Mouse (Mus musculus): ENCODE results near the gene Hoxc10.

Gene Hoxc10

GRCm38 (mm10) chr15:102945185-102946077, 21.2 kb upstream of the Hoxc10 start:
- DNase-seq (ENCODE audit: low spot score): no peak

- DNase-seq (ENCODE audit: low spot score): no peak
These were observed 19.3 kb upstream of the Hoxc10 start for GRCm38 (mm10) chr15:102947276-102947675.

GRCm38 (mm10) chr15:102948842-102949241, 17.8 kb upstream of the Hoxc10 start:
- DNase-seq (ENCODE audit: low spot score): no peak

DNA sequence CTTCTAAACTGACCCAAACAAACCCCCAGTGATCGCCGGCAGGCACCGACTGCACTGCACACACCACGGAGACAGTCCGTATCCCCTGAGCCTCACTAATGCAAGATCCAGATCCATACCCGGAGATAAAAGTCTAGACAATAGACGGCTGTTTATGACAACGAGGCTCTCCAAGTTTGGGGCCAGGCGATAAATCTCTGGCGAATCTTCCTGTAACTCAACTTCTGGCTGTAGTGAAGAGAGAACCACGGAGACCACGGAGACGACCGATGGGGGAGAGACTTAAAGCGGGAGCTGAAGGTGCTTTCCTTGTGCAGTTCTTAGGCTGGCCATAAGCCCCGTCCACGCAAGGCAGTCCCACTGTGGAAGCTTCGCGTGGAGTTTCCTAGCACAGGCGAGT, 16.9 kb upstream of the Hoxc10 start:
- no peak for DNase-seq (ENCODE audit: low spot score)

- DNase-seq (ENCODE audit: low spot score): no peak
These were observed 15.7 kb upstream of the Hoxc10 start for GRCm38 (mm10) chr15:102950877-102951276.

DNA sequence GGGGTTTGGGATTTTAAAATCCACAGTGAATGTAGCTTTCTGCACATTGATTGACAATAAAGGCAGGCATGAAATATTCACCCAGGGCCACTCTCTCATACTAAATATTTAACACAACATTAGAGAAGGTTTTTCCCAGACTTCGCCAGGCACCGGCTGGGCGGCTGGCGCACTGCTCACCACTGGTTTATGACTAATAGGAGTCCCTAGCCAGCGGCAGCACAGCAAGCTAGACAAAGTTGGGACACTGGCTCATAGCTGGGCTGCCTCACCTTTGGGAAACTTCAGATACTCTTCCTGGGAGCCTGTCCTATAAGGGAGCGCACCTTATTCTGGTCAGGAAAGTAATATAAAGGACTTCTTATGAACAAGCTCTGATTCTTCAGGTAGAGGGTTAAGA, 13.0 kb upstream of the Hoxc10 start:
- no peak for DNase-seq (ENCODE audit: low spot score)

DNA sequence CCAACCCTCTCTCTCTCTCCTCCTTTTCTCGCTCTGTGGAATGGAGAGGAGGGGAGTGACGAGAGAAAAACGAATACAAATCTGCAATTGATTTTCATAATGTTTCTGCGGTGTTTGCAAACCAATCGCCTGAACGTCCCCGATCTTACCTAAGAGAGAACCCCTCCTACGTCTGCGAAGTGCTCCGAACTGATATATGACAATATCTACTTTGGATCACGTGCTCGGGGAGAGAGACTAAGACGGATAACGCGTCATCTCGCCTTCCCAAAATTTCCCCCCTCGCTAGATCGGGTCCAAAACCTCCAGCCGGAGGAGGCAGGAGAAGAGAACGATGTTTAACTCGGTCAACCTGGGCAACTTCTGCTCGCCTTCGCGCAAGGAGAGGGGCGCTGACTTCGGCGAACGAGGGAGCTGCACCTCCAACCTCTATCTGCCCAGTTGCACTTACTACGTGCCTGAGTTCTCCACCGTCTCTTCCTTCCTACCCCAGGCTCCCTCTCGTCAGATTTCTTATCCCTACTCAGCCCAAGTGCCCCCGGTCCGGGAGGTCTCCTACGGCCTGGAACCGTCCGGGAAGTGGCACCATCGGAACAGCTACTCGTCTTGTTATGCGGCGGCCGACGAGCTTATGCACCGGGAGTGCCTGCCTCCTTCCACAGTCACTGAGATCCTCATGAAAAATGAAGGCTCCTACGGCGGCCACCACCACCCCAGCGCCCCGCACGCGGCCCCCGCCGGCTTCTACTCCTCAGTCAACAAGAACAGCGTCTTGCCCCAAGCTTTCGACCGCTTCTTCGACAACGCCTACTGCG, 12.2 kb upstream of the Hoxc10 start, which contains the start of gene Hoxc11:
TSS of gene Hoxc11 (plus strand) at position 236 of the 815 bp plus-strand sequence.
- DNase-seq (ENCODE audit: low spot score): no peak

GRCm38 (mm10) chr15:102955007-102955382, 11.6 kb upstream of the Hoxc10 start:
- DNase-seq (ENCODE audit: low spot score): no peak

GRCm38 (mm10) chr15:102955833-102956640, 10.6 kb upstream of the Hoxc10 start:
- no peak for DNase-seq (ENCODE audit: low spot score)

DNA sequence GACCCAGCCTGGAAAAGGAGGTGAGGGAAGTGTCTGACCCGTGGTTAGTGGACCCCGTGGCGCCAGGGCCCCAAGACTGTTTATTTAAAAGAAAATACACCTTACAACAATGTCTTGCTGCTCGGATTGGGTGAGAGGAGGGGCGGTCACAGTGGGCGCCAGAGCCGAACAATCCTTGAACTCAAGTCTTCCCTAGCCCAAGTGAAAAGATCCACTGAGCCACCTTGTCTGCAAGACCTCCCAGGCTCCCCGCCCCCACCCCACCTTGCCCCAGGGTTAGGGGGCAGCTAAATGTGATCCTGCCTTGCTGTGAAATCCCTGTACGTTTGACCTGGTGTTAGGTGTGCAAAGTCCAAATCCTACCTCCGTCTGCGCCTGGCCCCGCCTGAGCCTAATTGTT, 9.7 kb upstream of the Hoxc10 start:
- DNase-seq (ENCODE audit: low spot score): no peak

DNA sequence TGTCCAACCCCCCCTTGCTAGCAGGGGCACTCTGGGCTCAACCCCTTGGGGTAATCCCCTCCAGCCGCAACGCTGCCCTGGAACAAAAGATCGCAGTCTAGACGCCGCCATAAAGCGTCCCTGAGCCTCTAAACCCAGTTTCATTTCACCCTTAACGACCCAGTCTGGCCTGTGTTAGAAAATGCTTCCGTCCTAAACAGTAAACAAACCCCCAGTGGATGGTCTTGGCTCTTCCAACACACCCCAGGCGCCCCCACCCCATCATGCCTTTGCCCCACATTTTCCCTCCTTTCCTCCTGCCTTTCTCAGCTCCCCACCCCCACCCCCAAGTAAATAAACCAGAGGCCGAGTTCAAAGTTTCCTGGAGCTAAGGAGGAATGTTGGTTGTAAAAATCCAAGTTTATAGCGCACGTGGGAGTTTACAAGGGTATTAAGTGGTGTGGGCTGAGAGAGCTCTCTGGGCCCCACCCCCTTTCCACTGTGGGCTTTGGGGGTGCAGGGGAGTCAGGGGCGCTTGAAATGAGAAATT, 6.9 kb upstream of the Hoxc10 start:
- no peak for DNase-seq (ENCODE audit: low spot score)

- no peak for DNase-seq (ENCODE audit: low spot score)
These were observed 4.9 kb upstream of the Hoxc10 start for GRCm38 (mm10) chr15:102961728-102962127.

DNA sequence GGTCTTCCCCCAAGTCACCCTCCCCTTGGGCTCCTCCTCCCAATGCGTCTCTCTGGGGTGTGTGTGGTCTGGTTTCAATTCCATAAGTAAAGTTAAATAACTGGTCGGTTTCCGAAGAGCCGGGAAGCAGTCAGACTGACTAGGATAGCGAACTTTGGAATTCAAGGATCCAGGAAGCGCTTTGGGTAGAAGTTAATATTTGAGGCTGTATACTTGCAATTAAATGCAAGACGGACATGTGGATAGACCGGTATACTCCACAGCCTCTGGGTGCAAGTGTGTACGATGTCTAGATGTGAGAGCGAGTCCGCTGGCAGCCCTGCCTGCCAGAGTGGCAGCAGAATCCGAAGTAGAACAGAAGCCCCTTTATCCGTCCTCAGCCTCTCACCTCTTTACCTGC, 4.1 kb upstream of the Hoxc10 start:
- no peak for DNase-seq (ENCODE audit: low spot score)

DNA sequence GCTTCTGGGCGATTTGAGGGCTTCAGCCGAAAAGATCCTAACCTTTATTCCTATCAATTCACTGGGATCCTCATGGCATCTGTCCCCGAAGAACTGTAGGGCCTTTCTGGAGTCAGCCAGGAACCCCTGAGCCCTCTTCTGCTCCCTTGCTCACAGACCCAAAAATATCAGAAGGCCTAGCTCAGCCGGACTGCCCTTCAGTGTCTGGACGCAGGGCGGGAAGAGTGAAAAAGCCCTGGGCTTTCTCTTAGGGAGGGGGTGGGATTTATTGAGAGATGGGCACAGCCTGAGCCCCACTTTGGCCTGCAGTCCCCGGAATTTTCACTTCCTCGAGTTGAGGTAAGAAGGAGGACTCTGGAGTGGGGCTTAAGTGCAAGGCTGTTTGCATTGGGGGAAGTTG, 3.3 kb upstream of the Hoxc10 start:
- DNase-seq (ENCODE audit: low spot score): no peak

DNA sequence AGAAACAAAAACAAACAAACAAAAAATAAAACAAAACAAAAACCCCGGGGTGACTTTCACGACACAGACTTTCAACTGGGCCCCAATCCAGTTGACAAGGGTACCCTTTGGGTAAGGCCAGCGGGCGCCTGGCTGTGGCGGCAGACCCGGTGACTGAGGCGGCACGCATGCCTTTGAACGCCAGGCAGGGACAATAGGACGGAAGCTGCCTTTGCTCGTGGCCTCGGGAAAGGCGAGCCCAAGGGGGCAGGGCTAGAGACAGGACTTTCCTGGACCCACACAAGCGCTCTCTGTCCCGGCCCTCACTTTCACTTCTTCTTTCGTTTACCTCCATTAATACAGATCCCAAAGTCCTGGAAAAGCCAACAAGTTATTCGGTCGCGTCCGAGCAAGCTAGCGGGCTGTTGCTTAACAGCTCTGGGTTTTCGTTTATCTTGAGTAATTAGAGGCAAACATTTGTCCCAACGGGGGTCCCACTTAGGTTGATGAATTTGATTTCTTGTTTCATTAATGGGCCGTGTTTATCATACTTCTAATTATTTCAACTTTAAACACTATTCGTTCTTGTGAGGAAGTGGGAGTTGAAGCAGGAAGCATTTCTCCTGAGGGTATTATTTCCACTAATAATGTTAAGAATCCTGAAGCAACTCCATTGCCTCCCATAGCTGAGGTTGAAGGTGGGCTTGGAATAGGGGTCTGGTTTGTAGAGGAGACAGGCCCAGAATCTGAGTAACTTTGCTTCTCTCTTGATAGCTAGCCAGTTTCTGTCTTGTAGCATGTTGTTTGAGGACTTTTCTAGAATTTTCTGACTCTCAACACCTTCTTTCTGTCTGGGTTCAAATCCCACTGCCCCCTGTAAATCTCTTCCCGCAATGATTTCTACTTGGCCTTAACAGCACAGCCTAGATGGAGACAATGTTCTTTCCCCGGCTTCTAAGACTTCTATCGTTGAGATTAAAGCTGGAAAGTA, 2.6 kb upstream of the Hoxc10 start:
- no peak for DNase-seq (ENCODE audit: low spot score)

- DNase-seq (ENCODE audit: low spot score): no peak
These were observed 1.3 kb upstream of the Hoxc10 start for GRCm38 (mm10) chr15:102965003-102965891.

GRCm38 (mm10) chr15:102965892-102966775, 462 bp upstream of the Hoxc10 start:
- no peak for DNase-seq (ENCODE audit: low spot score)

DNA sequence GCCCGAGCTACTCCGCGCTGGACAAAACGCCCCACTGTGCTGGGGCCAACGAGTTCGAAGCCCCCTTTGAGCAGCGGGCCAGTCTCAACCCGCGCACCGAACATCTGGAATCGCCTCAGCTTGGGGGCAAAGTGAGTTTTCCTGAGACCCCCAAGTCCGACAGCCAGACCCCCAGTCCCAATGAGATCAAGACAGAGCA, 615 bp downstream of the Hoxc10 start, which contains the start of gene Hoxc5:
TSS of gene Hoxc5 (plus strand) at position 132 of the 199 bp plus-strand sequence.
- DNase-seq (ENCODE audit: low spot score): no peak
